Mouse (Mus musculus): ENCODE data around the gene Senp2. TPM values are rescaled to one million over a fixed set of nuclear protein-coding genes. Genes with fewer than 3 reads are reported as not detected.

The Senp2 gene
- polyA plus RNA-seq, 1 experiment from 2014 or later, result 52.7 TPM

- Histone ChIP-seq H3K4me3 (no peak overlapping the region), H3K36me3 (peaks cover 63% of the 10 kb centered on the region), H3K27ac (no peak overlapping the region), H3K9me3 (no peaks in the 10 kb centered on the region), H3K4me1 (no peaks in the 10 kb centered on the region), H3K9ac (no peak overlapping the region), H3K27me3 (no peaks in the 10 kb centered on the region), H3K4me2 (replicated peaks) (no peak overlapping the region)
- ATAC-seq (ENCODE audit: low FRiP score, low read depth), result no peak
- WGBS, result 91% methylated on average over 10 of the region's 10 CpGs
Measured at GRCm38 (mm10) chr16:22038554-22038953, 29.3 kb downstream of the Senp2 start.

- WGBS, result 90% methylated on average over 1 of the region's 1 CpGs
Measured at GRCm38 (mm10) chr16:22039978-22040377, 30.7 kb downstream of the Senp2 start.

GRCm38 (mm10) chr16:22043830-22044229, 34.5 kb downstream of the Senp2 start:
- Histone ChIP-seq H3K9ac (no peak overlapping the region), H3K4me3 (no peak overlapping the region), H3K27me3 (no peaks in the 10 kb centered on the region), H3K4me1 (no peaks in the 10 kb centered on the region), H3K36me3 (peaks cover 81% of the 10 kb centered on the region), H3K4me2 (replicated peaks) (no peak overlapping the region), H3K27ac (no peak overlapping the region), H3K9me3 (no peaks in the 10 kb centered on the region)
- WGBS, result 89% methylated on average over 4 of the region's 4 CpGs
- ATAC-seq (ENCODE audit: low FRiP score, low read depth), result no peak

More at GRCm38 (mm10) chr16:22039978-22040377, 30.7 kb downstream of the Senp2 start:
- no peaks in the 10 kb centered on the region for H3K27me3 ChIP-seq
- no peak for ATAC-seq (ENCODE audit: low FRiP score, low read depth)
- no peak overlapping the region for H3K9ac ChIP-seq
- H3K4me1 ChIP-seq, result no peaks in the 10 kb centered on the region
- no peak overlapping the region for H3K4me3 ChIP-seq
- H3K36me3 ChIP-seq, result peaks cover 77% of the 10 kb centered on the region
- H3K4me2 ChIP-seq (replicated peaks), result no peak overlapping the region
- H3K9me3 ChIP-seq, result no peaks in the 10 kb centered on the region
- H3K27ac ChIP-seq, result no peak overlapping the region

DNA sequence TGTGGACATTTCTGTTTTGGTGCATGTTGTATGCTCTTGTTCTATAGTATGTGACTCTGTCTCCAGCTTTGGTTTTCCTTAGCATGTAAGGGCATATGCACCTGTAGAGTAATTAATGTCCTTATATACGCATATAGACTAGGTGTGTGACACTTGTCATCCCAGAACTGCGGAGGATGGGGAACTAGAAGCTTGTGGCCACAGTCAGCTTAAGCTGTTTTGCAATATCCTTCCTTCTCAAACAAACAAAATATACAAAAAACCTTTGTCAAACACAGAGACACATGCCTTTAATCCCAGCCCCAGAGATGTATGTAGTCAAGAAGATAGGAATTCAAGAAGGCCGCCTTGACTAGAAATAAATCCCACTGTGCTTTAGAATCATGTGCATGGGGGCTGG, 36.6 kb downstream of the Senp2 start:
- peaks cover 69% of the 10 kb centered on the region for H3K36me3 ChIP-seq
- H3K27me3 ChIP-seq, result no peaks in the 10 kb centered on the region
- H3K9ac ChIP-seq, result no peak overlapping the region
- H3K4me2 ChIP-seq (replicated peaks), result no peak overlapping the region
- H3K9me3 ChIP-seq, result no peaks in the 10 kb centered on the region
- H3K4me1 ChIP-seq, result no peaks in the 10 kb centered on the region
- 91% methylated on average over 3 of the region's 3 CpGs for WGBS
- H3K4me3 ChIP-seq, result no peak overlapping the region
- ATAC-seq (ENCODE audit: low FRiP score, low read depth), result no peak
- H3K27ac ChIP-seq, result no peak overlapping the region

DNA sequence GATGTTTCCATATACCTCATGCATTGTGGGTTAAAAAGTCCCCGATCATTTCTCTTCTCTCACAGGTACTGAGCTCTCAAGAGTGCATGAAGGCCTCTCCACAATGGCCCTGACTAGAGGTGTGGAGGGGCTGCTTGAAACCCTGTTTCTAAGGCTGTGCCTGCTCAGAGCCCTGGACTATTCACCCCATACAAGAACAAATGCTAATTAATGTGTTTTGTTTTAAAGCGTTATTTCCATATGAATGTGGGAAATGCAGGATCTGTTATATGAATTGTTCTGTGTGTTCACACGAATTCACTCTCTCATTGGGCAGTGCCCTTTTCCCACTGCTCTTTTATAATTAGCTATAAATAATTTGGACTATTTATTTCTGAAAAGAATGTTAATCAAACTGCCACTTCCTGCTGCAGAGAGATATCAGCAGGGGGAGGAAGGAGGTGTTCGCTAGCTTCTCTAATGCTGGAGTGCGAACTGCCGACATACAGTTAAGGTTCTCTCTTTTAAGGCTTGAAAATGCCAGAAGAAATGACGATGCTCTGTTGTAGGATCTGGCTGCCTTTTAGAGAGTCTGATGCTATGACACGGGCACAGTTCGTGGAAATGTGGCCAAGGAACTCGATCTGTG, 37.6 kb downstream of the Senp2 start:
- ATAC-seq (ENCODE audit: low FRiP score, low read depth), result no peak
- no peak overlapping the region for H3K27ac ChIP-seq
- H3K27me3 ChIP-seq, result no peaks in the 10 kb centered on the region
- H3K9ac ChIP-seq, result no peak overlapping the region
- H3K4me1 ChIP-seq, result no peaks in the 10 kb centered on the region
- H3K36me3 ChIP-seq, result peaks cover 61% of the 10 kb centered on the region
- no peak overlapping the region for H3K4me2 ChIP-seq (replicated peaks)
- 90% methylated on average over 10 of the region's 10 CpGs for WGBS
- H3K9me3 ChIP-seq, result no peaks in the 10 kb centered on the region
- no peak overlapping the region for H3K4me3 ChIP-seq

GRCm38 (mm10) chr16:22053411-22053810, 44.1 kb downstream of the Senp2 start:
- H3K9ac ChIP-seq, result no peak overlapping the region
- no peak for ATAC-seq (ENCODE audit: low FRiP score, low read depth)
- 95% methylated on average over 21 of the region's 21 CpGs for WGBS
- no peak overlapping the region for H3K4me2 ChIP-seq (replicated peaks)
- H3K4me3 ChIP-seq, result no peak overlapping the region
- H3K36me3 ChIP-seq, result peaks cover 33% of the 10 kb centered on the region
- no peak overlapping the region for H3K27ac ChIP-seq
- H3K27me3 ChIP-seq, result no peaks in the 10 kb centered on the region
- H3K9me3 ChIP-seq, result peaks cover 6% of the 10 kb centered on the region; the same call in 1 of the 2 replicates
- no peaks in the 10 kb centered on the region for H3K4me1 ChIP-seq

DNA sequence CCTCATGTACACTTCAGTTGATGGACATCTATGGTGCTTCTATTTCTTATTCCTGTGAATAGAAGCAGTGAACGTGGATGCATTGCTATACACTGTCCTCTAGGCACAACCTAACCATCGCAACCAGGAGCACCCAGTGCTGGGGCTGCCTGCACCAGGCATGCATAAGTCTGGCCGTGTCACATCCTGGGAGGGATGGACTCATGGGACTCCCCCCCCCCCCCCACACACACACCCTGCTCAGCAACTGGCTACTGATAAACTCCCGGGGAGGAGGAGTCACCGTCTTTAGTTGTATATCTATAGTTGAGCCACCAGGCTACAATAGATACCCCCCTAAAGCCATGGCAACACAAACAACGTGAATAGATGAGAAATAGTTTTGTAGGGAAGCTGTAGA, 48.2 kb downstream of the Senp2 start:
- Histone ChIP-seq H3K27me3 (no peaks in the 10 kb centered on the region), H3K4me3 (no peak overlapping the region), H3K4me1 (no peaks in the 10 kb centered on the region), H3K9ac (no peak overlapping the region), H3K36me3 (peaks cover 61% of the 10 kb centered on the region), H3K4me2 (replicated peaks) (no peak overlapping the region), H3K9me3 (peaks cover 6% of the 10 kb centered on the region; the same call in 1 of the 2 replicates), H3K27ac (no peak overlapping the region)
- 87% methylated on average over 6 of the region's 6 CpGs for WGBS
- ATAC-seq (ENCODE audit: low FRiP score, low read depth), result no peak

DNA sequence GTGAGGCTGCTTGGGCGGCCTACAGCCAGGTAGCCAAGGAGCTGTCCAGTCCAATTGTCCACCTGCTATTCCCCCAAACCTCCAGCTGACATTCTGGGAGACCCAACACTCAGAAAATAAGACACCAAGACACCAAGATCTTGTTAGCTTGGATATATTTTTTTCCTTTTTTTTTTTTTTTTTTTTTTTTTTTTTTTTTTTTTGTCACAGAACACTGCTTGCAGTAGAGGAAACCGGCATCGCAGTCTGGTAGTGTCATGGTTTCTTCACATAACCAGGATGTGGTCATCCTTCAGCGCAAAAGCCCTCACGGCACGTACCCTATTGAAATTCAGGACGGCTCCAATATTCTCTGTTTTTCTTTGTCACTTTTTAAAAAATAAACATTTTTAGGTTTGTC, 49.6 kb downstream of the Senp2 start:
- Histone ChIP-seq H3K9ac (no peak overlapping the region), H3K27me3 (no peaks in the 10 kb centered on the region), H3K4me3 (no peak overlapping the region), H3K4me2 (replicated peaks) (no peak overlapping the region), H3K36me3 (peaks cover 67% of the 10 kb centered on the region), H3K4me1 (no peaks in the 10 kb centered on the region), H3K9me3 (peaks cover 6% of the 10 kb centered on the region; the same call in 1 of the 2 replicates), H3K27ac (no peak overlapping the region)
- WGBS, result 96% methylated on average over 7 of the region's 7 CpGs
- ATAC-seq (ENCODE audit: low FRiP score, low read depth), result no peak

DNA sequence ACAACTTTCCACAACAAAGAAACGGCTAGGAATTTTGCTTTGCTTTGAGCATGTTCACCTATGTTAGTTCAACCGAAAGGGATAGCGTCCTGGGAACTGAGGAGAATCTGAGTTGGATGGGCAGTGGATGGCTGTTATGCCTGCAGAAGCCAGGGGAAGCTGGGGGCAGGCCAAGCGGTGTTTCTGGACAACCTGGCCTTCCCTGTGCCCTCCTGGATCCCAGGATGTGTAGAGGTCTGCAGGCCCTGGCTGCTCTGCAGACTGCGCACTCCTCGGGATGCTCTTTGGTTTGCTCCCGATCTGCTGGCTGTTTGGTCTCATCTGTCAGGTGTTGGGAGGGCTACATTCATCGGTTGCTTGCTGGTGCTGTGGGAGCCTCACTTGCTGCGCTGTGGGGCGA, 51.1 kb downstream of the Senp2 start:
- Histone ChIP-seq H3K36me3 (peaks cover 81% of the 10 kb centered on the region), H3K4me3 (no peak overlapping the region), H3K9me3 (no peaks in the 10 kb centered on the region), H3K9ac (no peak overlapping the region), H3K4me1 (no peaks in the 10 kb centered on the region), H3K27ac (no peak overlapping the region), H3K4me2 (replicated peaks) (no peak overlapping the region), H3K27me3 (no peaks in the 10 kb centered on the region)
- 95% methylated on average over 10 of the region's 10 CpGs for WGBS
- no peak for ATAC-seq (ENCODE audit: low FRiP score, low read depth)

- 78% methylated on average over 14 of the region's 14 CpGs for WGBS
- H3K4me2 ChIP-seq (replicated peaks), result no peak overlapping the region
- H3K27me3 ChIP-seq, result no peaks in the 10 kb centered on the region
- H3K9me3 ChIP-seq, result no peaks in the 10 kb centered on the region
- no peaks in the 10 kb centered on the region for H3K4me1 ChIP-seq
- no peak overlapping the region for H3K27ac ChIP-seq
- no peak overlapping the region for H3K4me3 ChIP-seq
- no peak overlapping the region for H3K9ac ChIP-seq
- no peak for ATAC-seq (ENCODE audit: low FRiP score, low read depth)
- peaks cover 94% of the 10 kb centered on the region for H3K36me3 ChIP-seq
Measured at GRCm38 (mm10) chr16:22061555-22062160, 52.4 kb downstream of the Senp2 start.

DNA sequence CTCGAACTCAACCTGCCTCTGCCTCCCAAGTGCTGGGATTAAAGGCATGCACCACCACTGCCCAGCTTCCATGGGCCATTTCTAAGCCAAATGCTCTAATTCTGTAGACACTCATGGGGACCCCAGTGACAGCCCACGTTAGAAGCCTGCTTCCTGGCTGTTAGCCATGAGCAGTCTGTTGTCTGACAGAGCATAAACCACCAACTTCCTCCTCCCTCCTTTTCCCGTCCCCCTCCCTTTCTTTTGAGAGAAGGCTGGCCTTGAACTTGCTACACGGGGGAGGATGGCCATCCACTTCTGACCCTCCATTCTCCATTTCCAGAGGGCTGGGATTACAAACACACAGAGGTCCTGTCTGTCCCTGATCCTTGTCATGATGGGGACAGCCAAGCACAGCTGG, 53.0 kb downstream of the Senp2 start:
- Histone ChIP-seq H3K4me2 (replicated peaks) (no peak overlapping the region), H3K9ac (no peak overlapping the region), H3K27ac (no peak overlapping the region), H3K4me3 (no peak overlapping the region), H3K4me1 (no peaks in the 10 kb centered on the region), H3K36me3 (peaks cover 94% of the 10 kb centered on the region), H3K9me3 (no peaks in the 10 kb centered on the region), H3K27me3 (no peaks in the 10 kb centered on the region)
- ATAC-seq (ENCODE audit: low FRiP score, low read depth), result no peak
- 85% methylated on average over 4 of the region's 4 CpGs for WGBS

GRCm38 (mm10) chr16:22065536-22065935, 56.3 kb downstream of the Senp2 start:
- Histone ChIP-seq H3K4me3 (no peak overlapping the region), H3K27me3 (no peaks in the 10 kb centered on the region), H3K9me3 (no peaks in the 10 kb centered on the region), H3K9ac (no peak overlapping the region), H3K27ac (no peak overlapping the region), H3K36me3 (peaks cover 99% of the 10 kb centered on the region), H3K4me2 (replicated peaks) (no peak overlapping the region), H3K4me1 (no peaks in the 10 kb centered on the region)
- ATAC-seq (ENCODE audit: low FRiP score, low read depth), result no peak

DNA sequence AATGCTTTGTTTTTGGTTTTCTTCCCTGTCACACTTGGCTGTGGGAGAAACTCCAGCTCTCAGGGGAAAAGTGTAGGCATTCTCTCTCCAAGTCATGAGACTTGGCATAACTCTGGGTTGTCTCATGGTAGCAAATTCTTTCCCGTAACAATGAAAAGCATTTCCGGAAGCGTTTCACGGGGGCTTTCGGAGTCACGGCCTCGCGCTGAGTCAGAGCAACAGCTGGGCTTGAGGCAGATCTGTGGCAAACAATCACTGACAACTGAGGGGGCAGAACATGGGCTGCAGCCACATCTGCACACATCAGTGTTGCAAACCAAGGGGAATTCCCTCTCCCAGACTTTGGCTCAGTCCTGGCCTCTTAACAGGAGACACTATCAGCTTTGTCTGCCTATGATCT, 58.1 kb downstream of the Senp2 start:
- Histone ChIP-seq H3K27me3 (no peaks in the 10 kb centered on the region), H3K27ac (no peak overlapping the region), H3K9ac (no peak overlapping the region), H3K4me3 (no peak overlapping the region), H3K4me2 (replicated peaks) (no peak overlapping the region), H3K4me1 (no peaks in the 10 kb centered on the region), H3K36me3 (peaks cover 96% of the 10 kb centered on the region), H3K9me3 (no peaks in the 10 kb centered on the region)
- ATAC-seq (ENCODE audit: low FRiP score, low read depth), result peak; percentile 52; the same call in 1 of the 2 replicates
- WGBS, result 87% methylated on average over 8 of the region's 8 CpGs
